18 mouse cellular contexts compared by ENCODE assay signal in the genomic region with DNA sequence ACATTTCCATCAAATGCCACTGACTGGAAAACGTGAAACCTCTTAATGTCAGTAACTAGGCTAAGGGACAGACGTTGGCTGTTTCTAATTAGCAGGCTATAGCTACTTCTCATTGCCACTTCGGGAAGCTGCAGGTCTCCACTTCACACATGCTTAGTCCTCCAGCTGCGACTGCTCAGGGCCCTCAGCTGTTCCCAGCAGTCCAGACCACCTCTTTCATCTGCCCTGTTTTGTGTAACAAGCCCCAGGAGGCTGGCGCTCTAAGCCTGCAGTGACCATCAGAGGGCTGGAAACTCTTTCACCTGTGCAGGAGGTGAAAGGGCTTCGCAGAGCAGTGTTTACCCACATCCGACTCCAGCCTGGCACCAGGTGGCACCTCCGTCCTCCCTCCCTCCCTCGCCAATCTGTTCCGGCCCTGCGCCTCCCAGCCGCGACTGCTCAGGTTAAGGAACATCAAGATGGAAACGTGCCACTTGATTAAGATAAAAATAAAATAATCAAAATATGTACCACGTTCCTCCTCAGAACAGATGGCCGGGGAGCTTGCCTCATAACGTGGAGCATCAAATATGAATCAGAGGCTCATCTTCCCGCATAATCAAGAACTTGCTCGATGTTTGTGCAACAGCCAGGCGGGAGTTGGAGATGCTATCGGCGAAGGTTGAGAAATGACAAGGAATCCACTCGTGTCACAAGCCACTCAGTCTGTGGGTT.
A peak's percentile ranks its signal among the peaks of the same experiment; 100 is the strongest.
DNase-seq lines count a peak whose midpoint lies in the region; ATAC-seq and TF ChIP-seq lines count a peak whose summit lies in the region.
"Had no signal": no experiment of that assay in that cellular context is flagged by ENCODE, and none has a peak within 500 bp of the region (broad histone marks: within the 10 kb centered on the region; RNA-seq: fewer than 3 reads in every experiment).

No protein-coding gene starts in this region.

- peaks cover 5% of the 10 kb centered on the region for H3K4me1 ChIP-seq in limb, embryonic 12.5 days (replicated peaks)
- H3K4me1 ChIP-seq: midbrain, embryonic 12.5 days had no signal

- H3K9ac ChIP-seq in limb, embryonic 12.5 days (replicated peaks), result no peak overlapping the region
- H3K9ac ChIP-seq: heart, embryonic 12.5 days; kidney, embryonic 15.5 days; liver, postnatal 0 days; midbrain, embryonic 12.5 days; neural tube, embryonic 13.5 days had no signal

- peak; percentile 23 to 31 for DNase-seq in cerebellum, postnatal 36 days
- DNase-seq in cerebellum, adult 8-10 months, result no peak
- DNase-seq in layer of hippocampus, adult 2 months (ENCODE audit: low spot score in 2 of 2), result peak; percentile 22 to 62
- no peak for DNase-seq in layer of hippocampus, postnatal 25 days (ENCODE audit: extremely low spot score in 1 of 2, low spot score in 1 of 2)
- DNase-seq in forelimb bud, embryonic 11.5 days (ENCODE audit: low read depth, low spot score), result peak; percentile 59
- DNase-seq in heart, adult 18-20 months, result no peak
- DNase-seq: adrenal gland, postnatal 36 days; heart, postnatal 14 days; lung, postnatal 10 days had no signal

- H3K27ac ChIP-seq in layer of hippocampus, adult 2 months, result 0 out of 2 replicates have a peak overlapping the region, but pooled peaks have one; percentile 14
- H3K27ac ChIP-seq in limb, embryonic 12.5 days, result peak overlapping the region; percentile 23; the same call in 1 of the 2 replicates
- H3K27ac ChIP-seq: hindbrain, postnatal 0 days; kidney, embryonic 15.5 days; midbrain, embryonic 12.5 days; neural tube, embryonic 13.5 days had no signal

- ATAC-seq in limb, embryonic 12.5 days (ENCODE audit: insufficient number of reproducible peaks, insufficient read depth, low FRiP score, low TSS enrichment, low read depth), result peak; percentile 52; the same call in 1 of the 2 replicates
- ATAC-seq: forebrain, embryonic 16.5 days; hindbrain, postnatal 0 days; intestine, postnatal 0 days; liver, postnatal 0 days had no signal

- 58% methylated on average over 23 of the region's 23 CpGs for WGBS in limb, embryonic 12.5 days

- 0 out of 2 replicates have a peak, but pooled peaks cover 5% of the 10 kb centered on the region for H3K27me3 ChIP-seq in limb, embryonic 12.5 days
- H3K27me3 ChIP-seq: heart, embryonic 12.5 days; kidney, embryonic 15.5 days; midbrain, embryonic 12.5 days; neural tube, embryonic 13.5 days had no signal

- peaks cover 7% of the 10 kb centered on the region; the same call in 1 of the 2 replicates for H3K9me3 ChIP-seq in limb, embryonic 12.5 days
- H3K9me3 ChIP-seq: kidney, embryonic 15.5 days had no signal

- H3K4me2 ChIP-seq in limb, embryonic 12.5 days, result no peak overlapping the region
- H3K4me2 ChIP-seq: heart, embryonic 12.5 days; kidney, embryonic 15.5 days; midbrain, embryonic 12.5 days; neural tube, embryonic 13.5 days had no signal

- TF ChIP-seq CTCF in layer of hippocampus, adult 2 months (conservative IDR thresholded peaks at IDR 0.05), result no peak

- no peak overlapping the region for H3K4me3 ChIP-seq in layer of hippocampus, adult 2 months
- no peak overlapping the region for H3K4me3 ChIP-seq in limb, embryonic 12.5 days (replicated peaks)
- H3K4me3 ChIP-seq: heart, embryonic 12.5 days; kidney, embryonic 15.5 days; midbrain, embryonic 12.5 days; neural tube, embryonic 13.5 days had no signal

- no peaks in the 10 kb centered on the region for H3K36me3 ChIP-seq in limb, embryonic 12.5 days
- H3K36me3 ChIP-seq: heart, embryonic 12.5 days; kidney, embryonic 15.5 days; midbrain, embryonic 12.5 days; neural tube, embryonic 13.5 days had no signal

Comparison
In these comparisons a context has a peak if more than half of its experiments do, and no peak if none do; other contexts are left out.
1. DNase-seq: peak in cerebellum, postnatal 36 days (2 of 2), layer of hippocampus, adult 2 months (2 of 2) and forelimb bud, embryonic 11.5 days (single experiment); none in cerebellum, adult 8-10 months (single experiment), layer of hippocampus, postnatal 25 days (0 of 2) and heart, adult 18-20 months (0 of 2).